Mouse (Mus musculus) lung, postnatal 0 days (tissue): ENCODE results near the gene Car5a.

Source experiments
- CTCF ChIP-seq: IDR thresholded peaks from 2 replicates; pipeline ENCODE4 v1.5.1; 2016; ENCODE audit warnings: antibody characterized with exemption, mild to moderate bottlenecking
- EP300 ChIP-seq: IDR thresholded peaks from 2 replicates; pipeline ENCODE4 v1.6.1; 2016; ENCODE audit warnings: antibody characterized with exemption, mild to moderate bottlenecking, control low read depth

- TF ChIP-seq CTCF = no peak
- no peak for TF ChIP-seq EP300
Measured at GRCm38 (mm10) chr8:121884181-121884580, 60.5 kb downstream of the Car5a start.
